Mouse (Mus musculus): ENCODE measurements around the gene Bcl10.

GRCm38 (mm10) chr3:145876120-145876519 lies 46.5 kb upstream of the Bcl10 start:
- no peak for TF ChIP-seq POLR2A (IDR thresholded peaks at IDR 0.05; ENCODE audit: borderline replicate concordance, control insufficient read depth, low read depth, low read length)
- TF ChIP-seq CTCF (IDR thresholded peaks at IDR 0.05; ENCODE audit: control insufficient read depth, insufficient read depth, low read length): no peak
